Mouse (Mus musculus) spleen, adult 2 months (tissue): ENCODE measurements around the gene Ano10. TPM values are rescaled to one million over a fixed set of nuclear protein-coding genes. Genes with fewer than 3 reads are reported as not detected.

Experiments
- DNase-seq, 2 experiments: peaks; one replicate each; pipeline versions ENCODE4 v3.0.0 to v3.0.0-alpha.2; 2012 to 2021; ENCODE audit warnings: low spot score in 2 of 2, low read depth in 1 of 2
- H3K27ac ChIP-seq: fragments of 200-500 bp; 2 replicates; pipeline ENCODE4 v1.5.1; 2012; ENCODE audit warnings: low read length, inconsistent platforms; ENCODE audit not compliant: insufficient read depth
- H3K27me3 ChIP-seq: fragments of 200-500 bp; 2 replicates; pipeline ENCODE4 v1.6.1; 2012; ENCODE audit warnings: mild to moderate bottlenecking, moderate library complexity, low read length, inconsistent platforms; ENCODE audit not compliant: control insufficient read depth, insufficient read depth
- H3K36me3 ChIP-seq: fragments of 200-500 bp; 2 replicates; pipeline ENCODE4 v1.6.1; 2012; ENCODE audit warnings: mild to moderate bottlenecking, low read length, inconsistent platforms; ENCODE audit not compliant: control insufficient read depth, insufficient read depth
- H3K4me1 ChIP-seq: fragments of 200-500 bp; 2 replicates; pipeline ENCODE4 v1.6.1; 2011; ENCODE audit warnings: inconsistent platforms; ENCODE audit not compliant: control insufficient read depth, insufficient read depth, insufficient read length
- H3K4me3 ChIP-seq: fragments of 200-500 bp; 2 replicates; pipeline ENCODE4 v1.5.1; 2011; ENCODE audit warnings: mild to moderate bottlenecking, inconsistent platforms; ENCODE audit not compliant: insufficient read depth, insufficient read length; ENCODE audit errors: extremely low read depth
- CTCF ChIP-seq: fragments of 200-500 bp; IDR thresholded peaks from 2 replicates; pipeline ENCODE4 v1.5.1; 2011; ENCODE audit warnings: mild to moderate bottlenecking, inconsistent platforms; ENCODE audit not compliant: insufficient read depth, insufficient read length, insufficient replicate concordance; ENCODE audit errors: extremely low read depth
- POLR2A ChIP-seq: fragments of 200-500 bp; IDR thresholded peaks from 2 replicates; pipeline ENCODE4 v1.6.1; 2011; ENCODE audit warnings: low read depth, low read length, inconsistent platforms
- WGBS: fragments of 180-500 bp; shearing (Covaris S2); methylation state at CpG from one replicate; pipeline ENCODE4 v1.1.7; 2018; 5-methylcytosine and 5-hydroxymethylcytosine counted together
- polyA plus RNA-seq: library from polyadenylated mRNA; depleted of rRNA; stranded (reverse); fragments of >200 nt; gene quantifications from 2 replicates; pipeline ENCODE4 v1.2.3, GENCODE M21; 2012

The Ano10 gene
- polyA plus RNA-seq, 1 experiment, result 20.8 TPM

- no peak overlapping the region for H3K27ac ChIP-seq
- H3K4me3 ChIP-seq, result no peak overlapping the region
- DNase-seq, result no peak
Measured at GRCm38 (mm10) chr9:122295396-122295795, 1.2 kb upstream of the Ano10 start.

DNA sequence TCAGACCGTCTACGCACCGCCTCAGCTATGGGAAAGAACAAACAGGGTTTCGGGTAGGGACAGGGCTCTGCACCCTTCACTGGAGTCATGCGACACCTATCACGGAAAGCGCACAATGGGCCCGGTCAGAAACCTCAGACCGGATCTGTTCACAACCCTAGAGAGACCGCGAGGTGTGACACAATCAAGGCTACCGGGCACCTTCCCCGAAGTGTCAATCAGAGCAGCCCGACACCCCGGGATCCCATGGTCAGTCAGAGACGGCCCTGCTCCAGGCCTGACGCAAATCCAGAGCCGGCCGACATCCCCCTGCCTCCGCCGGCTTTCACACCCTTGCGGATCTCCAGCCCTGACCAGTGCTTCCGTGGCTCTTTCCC, 370 bp downstream of the Ano10 start:
- Histone ChIP-seq H3K27me3 (no peaks in the 10 kb centered on the region), H3K27ac (peak overlapping the region; percentile 71), H3K4me3 (peak overlapping the region; percentile 72), H3K4me1 (0 out of 2 replicates have a peak, but pooled peaks cover 2% of the 10 kb centered on the region), H3K36me3 (no peaks in the 10 kb centered on the region)
- WGBS, result 2% methylated on average over 23 of the region's 23 CpGs
- DNase-seq, result peak in 1 of 2 experiments; percentile 45
- TF ChIP-seq CTCF (no peak), POLR2A (no peak)

More at GRCm38 (mm10) chr9:122295396-122295795, 1.2 kb upstream of the Ano10 start:
- Histone ChIP-seq H3K27me3 (no peaks in the 10 kb centered on the region), H3K4me1 (0 out of 2 replicates have a peak, but pooled peaks cover 2% of the 10 kb centered on the region), H3K36me3 (no peaks in the 10 kb centered on the region)
- no peak for TF ChIP-seq POLR2A
- TF ChIP-seq CTCF, result no peak

DNA sequence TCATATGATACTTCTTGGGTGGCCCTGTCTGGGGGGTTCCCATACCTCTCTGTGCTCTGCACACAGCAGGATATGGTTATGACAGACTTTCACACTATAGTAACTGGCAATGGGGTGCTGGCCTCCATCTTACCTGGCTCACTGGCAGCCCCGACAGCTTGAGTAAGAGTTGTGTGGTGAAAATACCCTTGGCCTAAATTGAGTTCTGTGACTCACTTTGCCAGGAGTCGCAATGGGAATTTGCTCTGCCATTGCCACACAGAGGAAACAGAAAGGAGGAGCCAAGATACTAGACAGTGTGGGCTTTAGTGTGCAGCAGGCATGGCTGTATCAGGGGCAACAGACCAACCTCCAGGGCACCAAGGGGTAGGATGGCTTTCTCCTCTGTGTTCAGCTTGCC, 4.0 kb downstream of the Ano10 start:
- Histone ChIP-seq H3K36me3 (no peaks in the 10 kb centered on the region), H3K4me3 (no peak overlapping the region), H3K27me3 (no peaks in the 10 kb centered on the region), H3K27ac (no peak overlapping the region), H3K4me1 (peaks cover 6% of the 10 kb centered on the region; the same call in 1 of the 2 replicates)
- DNase-seq, result no peak
- TF ChIP-seq POLR2A, result no peak
- 91% methylated on average over 2 of the region's 2 CpGs for WGBS

- no peak overlapping the region for H3K27ac ChIP-seq
- no peaks in the 10 kb centered on the region for H3K36me3 ChIP-seq
- H3K27me3 ChIP-seq, result no peaks in the 10 kb centered on the region
- WGBS, result 90% methylated on average over 3 of the region's 3 CpGs
- no peak overlapping the region for H3K4me3 ChIP-seq
- no peak for DNase-seq
- no peak for TF ChIP-seq CTCF
- TF ChIP-seq POLR2A, result no peak
- peaks cover 10% of the 10 kb centered on the region; the same call in 1 of the 2 replicates for H3K4me1 ChIP-seq
Measured at GRCm38 (mm10) chr9:122288416-122288815, 5.8 kb downstream of the Ano10 start.

GRCm38 (mm10) chr9:122287526-122287925, 6.7 kb downstream of the Ano10 start:
- H3K4me1 ChIP-seq, result peaks cover 9% of the 10 kb centered on the region; the same call in 1 of the 2 replicates
- 96% methylated on average over 3 of the region's 3 CpGs for WGBS
- DNase-seq, result no peak
- H3K36me3 ChIP-seq, result no peaks in the 10 kb centered on the region
- no peak overlapping the region for H3K4me3 ChIP-seq
- H3K27ac ChIP-seq, result no peak overlapping the region
- TF ChIP-seq POLR2A (no peak), CTCF (no peak)
- H3K27me3 ChIP-seq, result no peaks in the 10 kb centered on the region

- 75% methylated on average over 4 of the region's 4 CpGs for WGBS
- H3K27me3 ChIP-seq, result no peaks in the 10 kb centered on the region
Measured at GRCm38 (mm10) chr9:122285833-122286310, 8.4 kb downstream of the Ano10 start.

DNA sequence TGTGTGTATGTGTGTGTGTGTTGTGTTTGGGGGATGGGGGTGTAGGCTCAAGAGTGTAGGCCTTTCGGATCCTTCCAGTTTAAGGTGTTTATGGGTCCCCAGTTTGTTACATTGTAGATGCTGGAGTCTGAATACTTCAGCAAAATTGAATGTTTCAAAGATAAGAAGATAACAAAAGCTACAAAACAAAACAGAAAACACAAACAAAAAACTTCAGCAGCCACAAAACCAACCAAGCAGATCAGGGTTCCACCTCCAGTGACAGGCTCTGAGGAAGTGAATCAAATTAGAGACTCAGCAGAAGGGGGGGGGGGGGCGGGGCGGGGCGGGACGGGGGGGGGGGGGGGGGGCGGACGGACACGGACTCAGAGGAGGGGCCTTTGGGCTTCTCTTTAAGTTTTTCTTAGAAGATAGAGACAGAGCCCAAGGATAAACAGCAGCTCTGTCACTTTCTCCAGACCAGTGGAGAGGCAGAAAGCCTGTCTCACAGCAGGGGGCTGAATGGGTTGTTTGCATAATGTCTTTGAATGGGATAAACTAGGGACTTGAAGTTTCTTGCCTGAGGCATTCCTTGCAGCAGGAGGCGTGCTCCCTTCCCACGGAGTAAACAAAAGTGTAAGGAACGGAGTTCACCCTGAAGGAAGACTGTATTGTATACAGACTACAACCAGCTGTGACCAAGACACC, 8.9 kb downstream of the Ano10 start:
- Histone ChIP-seq H3K4me1 (peaks cover 9% of the 10 kb centered on the region; the same call in 1 of the 2 replicates), H3K27me3 (no peaks in the 10 kb centered on the region), H3K36me3 (no peaks in the 10 kb centered on the region), H3K4me3 (no peak overlapping the region), H3K27ac (no peak overlapping the region)
- DNase-seq, result no peak
- TF ChIP-seq POLR2A (no peak), CTCF (no peak)
- 53% methylated on average over 5 of the region's 11 CpGs for WGBS

More at GRCm38 (mm10) chr9:122285833-122286310, 8.4 kb downstream of the Ano10 start:
- no peak for DNase-seq
- Histone ChIP-seq H3K36me3 (no peaks in the 10 kb centered on the region), H3K27ac (no peak overlapping the region), H3K4me1 (peaks cover 9% of the 10 kb centered on the region; the same call in 1 of the 2 replicates), H3K4me3 (no peak overlapping the region)
- TF ChIP-seq POLR2A (no peak), CTCF (no peak)

- no peak for DNase-seq
- peaks cover 9% of the 10 kb centered on the region; the same call in 1 of the 2 replicates for H3K4me1 ChIP-seq
- TF ChIP-seq CTCF, result no peak
- H3K4me3 ChIP-seq, result no peak overlapping the region
- no peaks in the 10 kb centered on the region for H3K27me3 ChIP-seq
- WGBS, result 74% methylated on average over 2 of the region's 2 CpGs
- no peaks in the 10 kb centered on the region for H3K36me3 ChIP-seq
- no peak overlapping the region for H3K27ac ChIP-seq
Measured at GRCm38 (mm10) chr9:122284696-122285095, 9.5 kb downstream of the Ano10 start.
